Mouse (Mus musculus) hindlimb bud, embryonic 11.5 days (tissue): ENCODE results near the gene Fkrp.

Experiments used
- DNase-seq: peaks from one replicate; pipeline ENCODE4 v3.0.0-alpha.2; 2012; ENCODE audit warnings: low read depth, low spot score; ENCODE audit errors: extremely low spot score

Gene Fkrp

GRCm38 (mm10) chr7:16837916-16838803 is 21.6 kb upstream of the Fkrp start:
- DNase-seq, result no peak

- DNase-seq, result no peak
Measured at GRCm38 (mm10) chr7:16830449-16830848, 13.9 kb upstream of the Fkrp start.

GRCm38 (mm10) chr7:16827274-16827673 is 10.7 kb upstream of the Fkrp start:
- DNase-seq, result no peak

DNA sequence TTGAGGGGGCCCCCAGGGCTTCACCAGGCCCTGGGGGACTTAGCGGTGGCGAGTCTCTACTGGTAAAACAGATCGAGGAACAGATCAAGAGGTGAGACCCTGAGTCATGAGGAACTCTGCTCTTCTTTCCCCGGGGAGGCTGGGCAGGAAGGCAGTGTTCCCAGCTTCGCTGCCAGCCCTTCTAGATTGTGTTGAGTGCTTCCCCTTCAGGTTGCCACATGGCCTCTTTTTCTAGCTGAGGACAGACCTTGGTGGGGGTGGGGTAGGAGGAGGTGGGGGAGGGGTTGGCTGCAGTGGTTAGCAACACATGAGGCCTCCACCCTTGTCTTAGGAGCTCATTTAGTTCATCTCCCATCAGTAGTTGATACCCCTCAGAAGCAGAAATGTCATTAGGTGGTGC is 10.0 kb upstream of the Fkrp start:
- no peak for DNase-seq

GRCm38 (mm10) chr7:16825785-16826184 is 9.3 kb upstream of the Fkrp start:
- no peak for DNase-seq

- no peak for DNase-seq
Measured at GRCm38 (mm10) chr7:16823734-16824133, 7.2 kb upstream of the Fkrp start.

GRCm38 (mm10) chr7:16821669-16822101 is 5.2 kb upstream of the Fkrp start:
- DNase-seq, result no peak

DNA sequence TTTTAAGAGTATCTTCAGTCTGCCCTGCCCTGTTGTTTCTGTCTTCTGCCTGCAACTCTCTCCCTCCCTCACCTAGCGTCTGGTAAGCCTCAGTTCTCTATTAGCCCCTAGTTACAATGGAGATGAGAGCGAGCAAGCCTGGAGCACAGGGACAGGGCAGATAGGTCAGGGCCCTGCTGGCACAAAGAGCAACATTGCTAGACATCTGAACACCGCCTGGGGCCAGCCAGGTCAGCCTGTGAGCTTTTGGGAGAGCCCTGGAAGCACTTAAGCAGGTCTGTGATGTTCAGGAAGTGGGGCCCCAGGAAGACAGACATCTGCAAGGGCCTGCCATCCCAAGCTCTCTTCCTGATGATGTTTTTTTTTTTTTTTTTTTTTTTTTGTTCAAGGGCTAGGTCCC is 4.6 kb upstream of the Fkrp start:
- no peak for DNase-seq

GRCm38 (mm10) chr7:16820271-16820763 is 3.8 kb upstream of the Fkrp start:
- no peak for DNase-seq

GRCm38 (mm10) chr7:16819794-16820193 is 3.3 kb upstream of the Fkrp start:
- no peak for DNase-seq

DNA sequence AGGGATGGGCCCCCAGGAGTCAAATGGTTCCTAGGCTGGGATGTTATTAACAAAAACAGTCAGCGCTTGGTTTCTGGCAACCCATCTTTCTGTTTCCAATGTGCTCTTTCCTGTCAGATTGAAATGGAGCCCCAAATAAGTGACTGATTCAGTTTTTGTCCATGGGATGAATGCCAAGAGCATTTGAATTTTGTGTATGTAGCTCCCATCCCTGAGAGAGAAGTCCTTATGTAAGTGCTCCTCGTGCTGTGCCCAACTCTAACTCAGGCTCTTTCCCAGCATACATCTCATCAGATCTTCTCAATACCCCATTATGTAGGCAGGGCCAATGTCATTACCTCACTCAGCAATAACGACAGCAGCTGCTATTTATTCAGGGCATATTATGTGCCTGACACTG is 1.2 kb upstream of the Fkrp start:
- no peak for DNase-seq

GRCm38 (mm10) chr7:16816078-16816474 is 456 bp downstream of the Fkrp start:
- no peak for DNase-seq

GRCm38 (mm10) chr7:16815351-16815941 is 1.1 kb downstream of the Fkrp start, which contains the start of gene Strn4:
Gene Strn4, plus strand, starts transcription at chr7:16815889.
- DNase-seq, result peak; percentile 88

DNA sequence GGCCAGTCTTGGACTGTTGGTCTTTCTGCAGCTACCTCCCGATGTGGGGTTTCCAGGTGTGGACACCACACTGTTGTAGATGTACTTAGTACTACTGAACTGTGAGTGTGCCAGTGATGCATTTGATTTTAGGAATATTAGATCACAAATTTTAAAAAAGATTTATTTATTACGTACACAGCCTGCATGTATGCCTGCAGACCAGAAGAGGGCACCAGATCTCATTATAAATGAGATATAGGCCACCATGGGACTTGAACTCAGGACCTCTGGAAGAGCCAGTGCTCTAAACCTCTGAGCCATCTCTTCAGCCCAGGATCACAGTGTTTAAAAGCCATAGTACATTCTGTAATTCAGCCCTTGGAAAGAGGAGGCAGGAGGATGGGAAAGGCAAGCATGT is 4.0 kb downstream of the Fkrp start:
- no peak for DNase-seq

GRCm38 (mm10) chr7:16811649-16812070 is 4.9 kb downstream of the Fkrp start:
- no peak for DNase-seq

GRCm38 (mm10) chr7:16810920-16811648 is 5.4 kb downstream of the Fkrp start:
- no peak for DNase-seq

DNA sequence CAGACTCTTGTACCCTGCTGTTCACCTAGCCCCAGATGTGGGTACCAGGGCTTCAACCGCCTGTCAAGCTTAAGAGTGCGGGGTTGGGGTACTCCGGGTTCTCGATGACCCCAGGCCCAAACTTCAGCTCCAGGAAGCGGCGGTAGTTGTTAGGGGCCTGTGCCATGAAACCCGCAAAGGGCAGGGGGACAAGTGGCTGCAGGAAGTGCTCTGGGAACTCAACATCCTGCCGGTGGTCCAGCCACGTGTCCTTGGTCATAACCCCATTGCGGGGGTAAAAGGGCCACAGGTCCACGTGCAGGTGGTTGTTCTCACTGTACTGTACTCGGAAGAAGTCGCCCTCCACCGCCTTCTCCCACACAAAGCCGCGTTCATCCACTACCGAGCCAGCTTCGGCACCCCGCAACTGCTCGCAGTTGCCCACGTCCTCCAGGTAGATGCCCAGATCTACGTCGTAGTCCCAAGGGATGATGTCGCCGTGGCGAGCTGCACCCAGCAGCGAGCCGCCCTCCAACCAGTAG is 6.1 kb downstream of the Fkrp start:
- DNase-seq, result no peak

GRCm38 (mm10) chr7:16809739-16810138 is 6.8 kb downstream of the Fkrp start:
- peak; percentile 39 for DNase-seq

- DNase-seq, result no peak
Measured at GRCm38 (mm10) chr7:16808647-16809046, 7.9 kb downstream of the Fkrp start.

GRCm38 (mm10) chr7:16807936-16808335 is 8.6 kb downstream of the Fkrp start:
- no peak for DNase-seq

DNA sequence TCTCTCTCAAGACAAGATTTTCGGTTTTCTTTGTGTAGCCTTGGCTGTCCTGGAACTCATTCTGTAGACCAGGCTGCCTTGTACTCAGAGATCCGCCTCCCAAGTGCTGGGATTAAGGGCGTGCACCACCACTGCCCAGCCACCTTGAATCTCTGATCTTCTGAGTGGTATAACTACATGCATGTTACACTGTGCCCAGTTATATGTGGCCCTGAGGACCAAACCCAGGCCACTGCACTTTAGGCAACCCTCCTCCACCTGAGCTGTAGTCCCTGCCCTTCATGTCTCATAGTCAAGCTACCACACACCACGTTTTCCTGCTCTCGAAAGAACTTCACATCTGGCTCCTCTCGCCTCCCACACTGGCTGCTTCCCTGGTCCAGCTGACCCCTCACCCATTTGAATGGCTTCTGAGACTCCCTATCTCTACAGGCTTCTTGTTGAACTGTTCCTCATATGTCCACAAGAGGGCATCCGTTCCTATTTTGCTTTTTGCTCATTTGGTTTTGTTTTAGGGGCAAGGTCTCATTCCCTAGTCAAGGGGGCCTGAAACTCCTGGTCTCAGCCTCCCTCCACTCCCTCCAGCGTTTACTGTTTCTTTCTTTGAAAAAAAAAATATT is 12.0 kb downstream of the Fkrp start:
- no peak for DNase-seq
